Mouse (Mus musculus): ENCODE results near the gene Greb1.

DNA sequence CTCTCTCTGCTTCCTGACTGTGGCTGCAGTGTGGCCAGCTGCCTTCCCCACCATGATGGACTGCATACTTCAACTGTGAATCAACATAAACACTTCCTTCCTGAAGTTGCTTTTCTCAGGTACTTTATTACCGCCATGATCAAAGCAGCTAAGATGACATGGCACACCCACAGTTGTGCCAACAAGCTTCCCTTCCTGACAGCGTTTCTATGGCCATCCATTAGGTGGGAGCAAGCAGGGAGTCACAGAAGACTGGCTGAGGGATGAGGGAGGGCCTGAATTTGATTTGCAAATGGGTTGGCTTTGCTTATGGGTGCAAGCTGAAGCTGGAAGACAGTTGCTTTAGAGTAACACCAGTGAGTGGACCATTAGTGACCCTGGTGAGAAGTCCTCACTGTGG is 49.1 kb upstream of the Greb1 start:
- no peak for TF ChIP-seq CTCF (conservative IDR thresholded peaks at IDR 0.05; ENCODE audit: insufficient read depth, insufficient read length, low read depth, low read length)
- TF ChIP-seq POLR2A (IDR thresholded peaks at IDR 0.05; ENCODE audit: low read depth, low read length): no peak

Measured in kidney, adult 2 months (tissue).